9 mouse cellular contexts compared by ENCODE assay signal in the genomic region with DNA sequence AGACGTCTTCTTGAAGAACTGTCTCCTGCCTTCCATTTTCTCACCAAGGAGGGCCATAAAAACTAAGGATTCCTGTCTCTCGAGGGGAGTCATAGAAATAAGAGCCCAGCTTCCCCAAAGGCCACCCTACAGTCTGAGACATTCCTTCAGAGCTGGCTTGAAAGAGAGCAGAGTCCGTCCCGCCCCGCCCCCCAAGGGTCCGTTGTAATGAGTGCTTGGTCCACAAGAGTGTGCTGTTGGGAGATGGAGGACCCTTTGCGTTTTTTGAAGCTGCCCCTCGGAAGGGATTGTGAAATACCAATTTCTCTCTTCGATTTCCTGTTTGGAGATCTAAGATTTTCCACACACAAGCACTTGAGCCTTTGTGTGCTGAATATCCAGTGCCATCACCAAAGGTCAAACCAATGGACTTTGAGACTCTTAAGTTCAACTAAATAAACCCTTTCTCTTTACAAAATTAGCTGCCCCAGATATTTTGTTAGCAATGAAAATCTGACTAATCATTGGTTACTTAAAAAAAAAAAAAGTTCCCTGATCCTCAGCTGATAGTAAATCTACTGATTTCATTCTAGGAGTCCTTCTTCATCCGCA. TPM values are rescaled to one million over a fixed set of nuclear protein-coding genes. Genes with fewer than 3 reads are reported as not detected.
DNase-seq lines count a peak whose midpoint lies in the region; ATAC-seq and TF ChIP-seq lines count a peak whose summit lies in the region.
"Had no signal": no experiment of that assay in that cellular context is flagged by ENCODE, and none has a peak within 500 bp of the region (broad histone marks: within the 10 kb centered on the region; RNA-seq: fewer than 3 reads in every experiment).

No protein-coding gene starts in this region.

- TF ChIP-seq EP300 in liver, embryonic 14.5 days (IDR thresholded peaks at IDR 0.05; ENCODE audit: low read depth) = no peak

- 30% methylated on average over 10 of the region's 10 CpGs for WGBS in forebrain, postnatal 0 days
- WGBS in forebrain, embryonic 13.5 days = 28% methylated on average over 10 of the region's 10 CpGs
- 19% methylated on average over 10 of the region's 10 CpGs for WGBS in liver, embryonic 14.5 days (ENCODE audit: insufficient replicate concordance)
- WGBS in stomach, embryonic 16.5 days = 24% methylated on average over 10 of the region's 10 CpGs

- ATAC-seq in forebrain, postnatal 0 days = no peak
- ATAC-seq in forebrain, embryonic 13.5 days = no peak
- ATAC-seq in liver, embryonic 14.5 days (ENCODE audit: insufficient read depth) = no peak
- ATAC-seq in stomach, embryonic 16.5 days (ENCODE audit: insufficient read depth, low FRiP score) = no peak

- no peak for TF ChIP-seq POLR2A in testis, adult 2 months (IDR thresholded peaks at IDR 0.05; ENCODE audit: control insufficient read depth, low read depth, low read length)

- H3K9ac ChIP-seq in forebrain, postnatal 0 days = no peak overlapping the region
- no peak overlapping the region for H3K9ac ChIP-seq in forebrain, embryonic 13.5 days
- no peak overlapping the region for H3K9ac ChIP-seq in liver, embryonic 14.5 days (replicated peaks)
- H3K9ac ChIP-seq in stomach, embryonic 16.5 days (ENCODE audit: low read length) = no peak overlapping the region
- H3K9ac ChIP-seq: embryonic facial prominence, embryonic 15.5 days had no signal

- no peak overlapping the region for H3K4me2 ChIP-seq in forebrain, postnatal 0 days (ENCODE audit: low read depth)
- no peak overlapping the region for H3K4me2 ChIP-seq in forebrain, embryonic 13.5 days
- 0 out of 2 replicates have a peak overlapping the region, but pooled peaks have one; percentile 6 for H3K4me2 ChIP-seq in liver, embryonic 14.5 days (ENCODE audit: low read depth)
- H3K4me2 ChIP-seq in stomach, embryonic 16.5 days (ENCODE audit: low read depth, low read length) = 0 out of 2 replicates have a peak overlapping the region, but pooled peaks have one; percentile 1
- H3K4me2 ChIP-seq: embryonic facial prominence, embryonic 15.5 days had no signal

- no peaks in the 10 kb centered on the region for H3K36me3 ChIP-seq in forebrain, postnatal 0 days (ENCODE audit: insufficient read depth)
- no peaks in the 10 kb centered on the region for H3K36me3 ChIP-seq in forebrain, embryonic 13.5 days (ENCODE audit: poor library complexity, severe bottlenecking)
- no peaks in the 10 kb centered on the region for H3K36me3 ChIP-seq in testis, adult 2 months (ENCODE audit: control insufficient read depth, insufficient read depth, low read length)
- no peaks in the 10 kb centered on the region for H3K36me3 ChIP-seq in liver, embryonic 14.5 days (replicated peaks; ENCODE audit: control insufficient read depth, insufficient read depth, low read depth)
- no peaks in the 10 kb centered on the region for H3K36me3 ChIP-seq in stomach, embryonic 16.5 days (ENCODE audit: control insufficient read depth, insufficient read depth, low read length)
- H3K36me3 ChIP-seq: embryonic facial prominence, embryonic 15.5 days had no signal

- no peak overlapping the region for H3K27ac ChIP-seq in forebrain, postnatal 0 days (ENCODE audit: low read depth, low read length)
- no peak overlapping the region for H3K27ac ChIP-seq in forebrain, embryonic 13.5 days
- no peak overlapping the region for H3K27ac ChIP-seq in testis, adult 2 months (ENCODE audit: control insufficient read depth, insufficient read depth, low read depth, low read length)
- H3K27ac ChIP-seq in liver, embryonic 14.5 days = no peak overlapping the region
- no peak overlapping the region for H3K27ac ChIP-seq in stomach, embryonic 16.5 days (ENCODE audit: low read length)
- H3K27ac ChIP-seq: embryonic facial prominence, embryonic 15.5 days had no signal

- H3K4me3 ChIP-seq in forebrain, postnatal 0 days (ENCODE audit: low read depth, low read length) = no peak overlapping the region
- no peak overlapping the region for H3K4me3 ChIP-seq in forebrain, embryonic 13.5 days
- H3K4me3 ChIP-seq in testis, adult 2 months (ENCODE audit: control insufficient read depth, low read depth, low read length) = peak overlapping the region; percentile 53
- H3K4me3 ChIP-seq in liver, embryonic 14.5 days (ENCODE audit: insufficient read depth in 1 of 2, low read depth in 2 of 2, low read length in 2 of 2) = no peak overlapping the region
- no peak overlapping the region for H3K4me3 ChIP-seq in stomach, embryonic 16.5 days (replicated peaks; ENCODE audit: low read length)
- H3K4me3 ChIP-seq: embryonic facial prominence, embryonic 15.5 days had no signal

- no peaks in the 10 kb centered on the region for H3K9me3 ChIP-seq in forebrain, postnatal 0 days (ENCODE audit: low read length)
- H3K9me3 ChIP-seq in forebrain, embryonic 13.5 days (replicated peaks) = no peaks in the 10 kb centered on the region
- no peaks in the 10 kb centered on the region for H3K9me3 ChIP-seq in liver, embryonic 14.5 days (ENCODE audit: control insufficient read depth, low read length)
- H3K9me3 ChIP-seq in stomach, embryonic 16.5 days (replicated peaks; ENCODE audit: control insufficient read depth, low read length) = no peaks in the 10 kb centered on the region
- H3K9me3 ChIP-seq: embryonic facial prominence, embryonic 15.5 days had no signal

- no peaks in the 10 kb centered on the region for H3K27me3 ChIP-seq in forebrain, postnatal 0 days (ENCODE audit: insufficient read depth, low read length)
- no peaks in the 10 kb centered on the region for H3K27me3 ChIP-seq in forebrain, embryonic 13.5 days
- H3K27me3 ChIP-seq in testis, adult 2 months (ENCODE audit: control insufficient read depth, insufficient read depth, low read length) = no peaks in the 10 kb centered on the region
- H3K27me3 ChIP-seq in liver, embryonic 14.5 days (ENCODE audit: control insufficient read depth, insufficient read depth, low read length) = no peaks in the 10 kb centered on the region
- H3K27me3 ChIP-seq in stomach, embryonic 16.5 days (ENCODE audit: control insufficient read depth, insufficient read depth, low read length) = no peaks in the 10 kb centered on the region
- H3K27me3 ChIP-seq: embryonic facial prominence, embryonic 15.5 days had no signal

- no peak for DNase-seq in forebrain, postnatal 0 days
- no peak for DNase-seq in testis, postnatal 14 days (ENCODE audit: low spot score)
- DNase-seq in liver, embryonic 14.5 days (ENCODE audit: low read depth in 3 of 3, low spot score in 3 of 3) = no peak
- DNase-seq in cerebellum, adult 8-10 months = no peak
- DNase-seq in thymus, postnatal 0 days (ENCODE audit: low spot score) = no peak

- peak; percentile 56 for TF ChIP-seq CTCF in forebrain, postnatal 0 days (IDR thresholded peaks at IDR 0.05; ENCODE audit: low read depth)
- no peak; the same call in 1 of the 2 replicates for TF ChIP-seq CTCF in testis, adult 2 months (IDR thresholded peaks at IDR 0.05; ENCODE audit: control insufficient read depth, insufficient read depth, insufficient replicate concordance, low read depth, low read length)
- peak; percentile 49 for TF ChIP-seq CTCF in liver, embryonic 14.5 days (IDR thresholded peaks at IDR 0.05; ENCODE audit: low read depth)

- H3K4me1 ChIP-seq in forebrain, postnatal 0 days (ENCODE audit: insufficient read depth) = no peaks in the 10 kb centered on the region
- peaks cover 5% of the 10 kb centered on the region; the same call in 1 of the 2 replicates for H3K4me1 ChIP-seq in forebrain, embryonic 13.5 days
- H3K4me1 ChIP-seq in testis, adult 2 months (ENCODE audit: control insufficient read depth, insufficient read depth, low read length) = peaks cover 5% of the 10 kb centered on the region
- peaks cover 0 to 6% of the 10 kb centered on the region in 2 experiments; a peak in 2 of 4 replicates for H3K4me1 ChIP-seq in liver, embryonic 14.5 days (replicated peaks; ENCODE audit: control insufficient read depth in 2 of 2, insufficient read depth in 2 of 2, low read length in 1 of 2)
- H3K4me1 ChIP-seq in stomach, embryonic 16.5 days (ENCODE audit: control insufficient read depth, insufficient read depth, low read length) = no peaks in the 10 kb centered on the region
- H3K4me1 ChIP-seq: embryonic facial prominence, embryonic 15.5 days had no signal

RNA-seq across cellular contexts. Expression of a gene that starts 2.8 kb away (rescaled TPM):
- 2.8 and 3.9 TPM in 2 replicates for total RNA-seq in forebrain, postnatal 0 days (2014; rRNA removed)
- polyA plus RNA-seq in forebrain, postnatal 0 days (2015; fragmentation: Nextera tagmentation; extraction: Ambion mirVana) = 10.7 and 14.2 TPM in 2 replicates
- polyA plus RNA-seq in forebrain, embryonic 13.5 days (2015; fragmentation: Nextera tagmentation; extraction: Ambion mirVana) = 2.2 and 2.6 TPM in 2 replicates
- 0.17 and 0.87 TPM in 2 replicates for polyA plus RNA-seq in testis, adult 2 months (2012; rRNA removed)
- 4.0 and 7.9 TPM in 2 replicates for polyA plus RNA-seq in liver, embryonic 14.5 days (2012; rRNA removed)
- polyA plus RNA-seq in liver, embryonic 14.5 days (2014; fragmentation: Nextera tagmentation; extraction: Ambion mirVana) = 12.7 and 13.1 TPM in 2 replicates
- 2.7 and 3.6 TPM in 2 replicates for polyA plus RNA-seq in stomach, embryonic 16.5 days (2015; fragmentation: Nextera tagmentation; extraction: Ambion mirVana)
- polyA plus RNA-seq in thymus, postnatal 0 days (2015; fragmentation: Nextera tagmentation; extraction: Ambion mirVana) = 0.84 and 0.94 TPM in 2 replicates

RNA-seq across cellular contexts. Expression of a gene that starts 39.2 kb away (rescaled TPM):
- total RNA-seq in forebrain, postnatal 0 days (2014; rRNA removed) = not detected in 2 replicates
- not detected in 2 replicates for polyA plus RNA-seq in forebrain, postnatal 0 days (2015; fragmentation: Nextera tagmentation; extraction: Ambion mirVana)
- polyA plus RNA-seq in forebrain, embryonic 13.5 days (2015; fragmentation: Nextera tagmentation; extraction: Ambion mirVana) = not detected in 2 replicates
- polyA plus RNA-seq in testis, adult 2 months (2012; rRNA removed) = 0.19 TPM in 1 of 2 replicates, not detected in the other
- 0.03 and 0.11 TPM in 2 replicates for polyA plus RNA-seq in liver, embryonic 14.5 days (2012; rRNA removed)
- polyA plus RNA-seq in liver, embryonic 14.5 days (2014; fragmentation: Nextera tagmentation; extraction: Ambion mirVana) = 0.14 and 0.55 TPM in 2 replicates
- polyA plus RNA-seq in stomach, embryonic 16.5 days (2015; fragmentation: Nextera tagmentation; extraction: Ambion mirVana) = not detected in 2 replicates
- polyA plus RNA-seq in thymus, postnatal 0 days (2015; fragmentation: Nextera tagmentation; extraction: Ambion mirVana) = 1.1 and 1.5 TPM in 2 replicates
- polyA plus RNA-seq: embryonic facial prominence, embryonic 15.5 days had no signal

RNA-seq across cellular contexts. Expression of a gene that starts 57.6 kb away (rescaled TPM):
- total RNA-seq in forebrain, postnatal 0 days (2014; rRNA removed) = not detected in 2 replicates
- not detected in 2 replicates for polyA plus RNA-seq in forebrain, postnatal 0 days (2015; fragmentation: Nextera tagmentation; extraction: Ambion mirVana)
- polyA plus RNA-seq in forebrain, embryonic 13.5 days (2015; fragmentation: Nextera tagmentation; extraction: Ambion mirVana) = 0.43 TPM in 1 of 2 replicates, not detected in the other
- 0.45 and 2.0 TPM in 2 replicates for polyA plus RNA-seq in testis, adult 2 months (2012; rRNA removed)
- polyA plus RNA-seq in liver, embryonic 14.5 days (2012; rRNA removed) = 119 and 187 TPM in 2 replicates
- 201 and 204 TPM in 2 replicates for polyA plus RNA-seq in liver, embryonic 14.5 days (2014; fragmentation: Nextera tagmentation; extraction: Ambion mirVana)
- polyA plus RNA-seq in stomach, embryonic 16.5 days (2015; fragmentation: Nextera tagmentation; extraction: Ambion mirVana) = 10.9 and 15.0 TPM in 2 replicates
- not detected in 2 replicates for polyA plus RNA-seq in thymus, postnatal 0 days (2015; fragmentation: Nextera tagmentation; extraction: Ambion mirVana)

Comparison
In these comparisons a context has a peak if more than half of its experiments do, and no peak if none do; other contexts are left out.
1. H3K4me2 ChIP-seq: peak in liver, embryonic 14.5 days (single experiment) and stomach, embryonic 16.5 days (single experiment); none in forebrain, postnatal 0 days (single experiment) and forebrain, embryonic 13.5 days (single experiment).